Mouse (Mus musculus) bone marrow macrophage, adult 2 months (primary cell): ENCODE data around the gene Lrrc4. TPM values are rescaled to one million over a fixed set of nuclear protein-coding genes. Genes with fewer than 3 reads are reported as not detected.

ENCODE experiments used
- H3K27ac ChIP-seq: 2 replicates; pipeline ENCODE4 v1.5.1; 2012; ENCODE audit warnings: low read depth, low read length; ENCODE audit not compliant: insufficient read depth
- H3K4me1 ChIP-seq: 2 replicates; pipeline ENCODE4 v1.6.1; 2012; ENCODE audit warnings: low read length; ENCODE audit not compliant: control insufficient read depth, insufficient read depth
- H3K4me3 ChIP-seq: 2 replicates; pipeline ENCODE4 v1.5.1; 2012; ENCODE audit warnings: mild to moderate bottlenecking, low read length, moderate library complexity; ENCODE audit not compliant: insufficient read depth
- CTCF ChIP-seq: IDR thresholded peaks from 2 replicates; pipeline ENCODE4 v1.5.1; 2012; ENCODE audit warnings: low read depth, mild to moderate bottlenecking, low read length, moderate library complexity
- POLR2A ChIP-seq: IDR thresholded peaks from 2 replicates; pipeline ENCODE4 v1.6.1; 2012; ENCODE audit warnings: mild to moderate bottlenecking, low read depth, low read length, borderline replicate concordance
- polyA plus RNA-seq: library from polyadenylated mRNA; stranded (reverse); fragments of >200 nt; gene quantifications from 2 replicates; pipeline ENCODE4 v1.2.4, GENCODE M21; 2012; ENCODE audit not compliant: missing spikeins, insufficient read depth, insufficient read length

Gene Lrrc4
- polyA plus RNA-seq, 1 experiment: 0.15 TPM

DNA sequence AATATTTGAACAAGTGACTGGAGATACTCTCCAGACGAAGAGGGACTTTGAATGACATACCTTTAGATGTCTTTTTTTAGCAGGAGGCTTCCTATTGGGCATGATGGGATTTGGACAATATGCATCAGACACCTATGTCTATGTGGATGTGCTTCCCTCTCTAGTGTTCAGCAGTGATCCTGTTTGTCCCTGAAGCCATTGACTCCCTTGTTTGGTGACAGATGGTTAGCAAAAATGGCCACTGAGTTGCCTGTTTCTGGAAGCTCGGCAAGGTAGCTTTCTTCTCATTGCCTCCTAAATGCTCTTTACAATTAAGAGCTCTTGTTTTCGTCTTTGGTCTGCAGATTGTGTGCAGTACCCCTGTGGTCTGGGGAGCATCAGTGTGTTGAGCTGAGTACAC is 197.9 kb downstream of the Lrrc4 start:
- no peak overlapping the region for H3K27ac ChIP-seq
- peaks cover 20% of the 10 kb centered on the region for H3K4me1 ChIP-seq
- no peak overlapping the region for H3K4me3 ChIP-seq
- TF ChIP-seq CTCF: no peak
- TF ChIP-seq POLR2A: no peak

DNA sequence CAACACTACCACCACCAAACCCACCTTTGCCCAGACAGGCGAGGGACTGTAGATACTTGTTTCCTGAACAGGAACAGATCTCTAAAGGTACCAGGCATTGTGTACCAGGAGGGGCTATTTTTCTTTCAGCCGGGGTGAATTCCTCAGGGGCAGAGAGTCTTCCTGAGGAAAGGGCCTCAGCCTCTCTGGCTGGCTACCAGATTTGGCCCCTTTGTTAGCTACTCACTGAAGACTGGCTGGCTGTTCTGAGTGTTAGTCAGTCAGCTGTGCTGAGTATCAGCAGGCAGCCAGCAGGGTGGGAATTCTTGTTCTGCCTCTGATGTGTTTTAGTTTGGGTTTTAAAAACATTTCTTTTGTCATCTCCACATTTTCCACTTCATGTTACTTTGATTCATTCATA is 198.4 kb downstream of the Lrrc4 start:
- peaks cover 20% of the 10 kb centered on the region for H3K4me1 ChIP-seq
- TF ChIP-seq CTCF (no peak), POLR2A (no peak)
- no peak overlapping the region for H3K4me3 ChIP-seq
- no peak overlapping the region for H3K27ac ChIP-seq

- Histone ChIP-seq H3K4me3 (no peak overlapping the region), H3K27ac (no peak overlapping the region), H3K4me1 (peaks cover 19% of the 10 kb centered on the region)
- no peak for TF ChIP-seq CTCF
- no peak for TF ChIP-seq POLR2A
Observed at GRCm38 (mm10) chr6:28630926-28631325, 200.6 kb downstream of the Lrrc4 start.

- H3K4me1 ChIP-seq: peaks cover 13% of the 10 kb centered on the region
- no peak overlapping the region for H3K4me3 ChIP-seq
- no peak overlapping the region for H3K27ac ChIP-seq
- TF ChIP-seq POLR2A: no peak
- no peak for TF ChIP-seq CTCF
Observed at GRCm38 (mm10) chr6:28629866-28630265, 201.7 kb downstream of the Lrrc4 start.

DNA sequence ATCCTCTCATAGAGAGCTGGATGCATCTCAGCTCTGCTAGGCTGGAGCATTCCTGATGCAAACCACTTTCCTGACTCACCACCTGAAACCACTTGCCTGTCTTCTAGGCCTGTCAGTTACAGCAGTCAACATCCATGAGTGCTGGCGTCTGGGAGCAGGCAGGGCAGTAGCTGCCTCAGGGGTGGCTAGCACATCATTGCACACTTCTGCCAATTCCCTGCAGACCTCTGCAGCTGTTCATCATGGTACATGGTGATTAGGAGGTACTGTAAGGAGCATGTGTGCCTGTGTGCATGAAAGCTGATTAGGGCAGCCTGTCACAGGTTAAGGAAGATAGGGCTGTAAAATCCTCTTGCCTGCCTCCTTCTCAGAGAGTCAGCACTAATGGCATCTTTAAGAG is 203.1 kb downstream of the Lrrc4 start:
- no peak overlapping the region for H3K4me3 ChIP-seq
- TF ChIP-seq POLR2A (no peak), CTCF (no peak)
- H3K27ac ChIP-seq: no peak overlapping the region
- peaks cover 9% of the 10 kb centered on the region for H3K4me1 ChIP-seq

GRCm38 (mm10) chr6:28622963-28623362 is 208.6 kb downstream of the Lrrc4 start:
- Histone ChIP-seq H3K4me3 (no peak overlapping the region), H3K27ac (peak overlapping the region; percentile 44), H3K4me1 (peaks cover 42% of the 10 kb centered on the region)
- no peak for TF ChIP-seq POLR2A
- no peak for TF ChIP-seq CTCF

GRCm38 (mm10) chr6:28622522-28622921 is 209.0 kb downstream of the Lrrc4 start:
- peaks cover 42% of the 10 kb centered on the region for H3K4me1 ChIP-seq
- H3K4me3 ChIP-seq: no peak overlapping the region
- TF ChIP-seq POLR2A (no peak), CTCF (no peak)
- peak overlapping the region; percentile 81 for H3K27ac ChIP-seq

DNA sequence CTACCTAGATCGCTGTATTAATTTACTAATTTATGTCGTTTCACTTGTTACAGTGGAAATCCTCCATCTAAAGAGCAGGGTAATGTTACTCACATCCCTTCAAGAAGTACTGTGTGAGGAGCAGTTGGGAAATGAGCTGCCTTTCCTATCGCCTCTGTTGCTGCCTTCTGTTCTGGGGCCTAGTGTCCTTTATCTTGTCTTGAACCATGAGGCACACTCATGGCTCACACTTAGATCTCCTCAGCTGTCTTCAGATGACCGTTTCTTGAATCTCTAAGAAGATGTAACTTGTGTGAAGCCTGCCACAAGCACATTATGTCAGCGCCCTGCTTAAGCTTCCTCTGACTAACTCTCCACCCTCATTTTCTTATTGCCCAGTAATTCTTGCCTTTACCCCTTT is 209.6 kb downstream of the Lrrc4 start:
- Histone ChIP-seq H3K27ac (peak overlapping the region; percentile 81), H3K4me3 (no peak overlapping the region), H3K4me1 (peaks cover 42% of the 10 kb centered on the region)
- no peak for TF ChIP-seq CTCF
- no peak for TF ChIP-seq POLR2A

GRCm38 (mm10) chr6:28621431-28621830 is 210.1 kb downstream of the Lrrc4 start:
- Histone ChIP-seq H3K4me3 (no peak overlapping the region), H3K27ac (peak overlapping the region; percentile 81), H3K4me1 (peaks cover 42% of the 10 kb centered on the region)
- TF ChIP-seq POLR2A (no peak), CTCF (no peak)

- no peak overlapping the region for H3K4me3 ChIP-seq
- no peak for TF ChIP-seq POLR2A
- no peak for TF ChIP-seq CTCF
- H3K4me1 ChIP-seq: peaks cover 54% of the 10 kb centered on the region
- no peak overlapping the region for H3K27ac ChIP-seq
Observed at GRCm38 (mm10) chr6:28618751-28619153, 212.8 kb downstream of the Lrrc4 start.

DNA sequence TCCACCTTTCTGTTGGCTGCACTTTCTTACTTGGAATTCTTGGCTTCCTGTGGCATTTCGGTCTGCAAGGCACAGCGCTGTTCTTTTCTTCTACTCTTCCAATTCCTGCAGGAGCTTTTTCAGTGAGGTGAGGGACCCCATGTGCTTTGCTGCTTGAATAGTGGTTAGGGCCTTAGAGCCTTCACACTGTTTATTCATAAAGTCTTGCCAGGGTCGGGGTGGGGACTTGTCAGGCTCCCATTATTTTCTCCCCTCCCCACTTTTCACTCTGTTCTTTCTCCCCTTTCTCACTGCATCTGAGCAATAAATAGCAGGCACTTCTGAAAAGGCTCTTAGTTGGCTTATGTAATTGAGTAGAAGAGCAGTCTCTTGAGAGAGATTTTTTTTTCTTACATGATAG is 213.2 kb downstream of the Lrrc4 start:
- peaks cover 50% of the 10 kb centered on the region for H3K4me1 ChIP-seq
- TF ChIP-seq CTCF (no peak), POLR2A (no peak)
- H3K27ac ChIP-seq: no peak overlapping the region
- H3K4me3 ChIP-seq: no peak overlapping the region
